Mouse (Mus musculus): ENCODE results near the gene Dct. TPM values are rescaled to one million over a fixed set of nuclear protein-coding genes. Genes with fewer than 3 reads are reported as not detected.

The Dct gene
- polyA plus RNA-seq, 1 experiment from 2014 or later: 6.0 TPM

DNA sequence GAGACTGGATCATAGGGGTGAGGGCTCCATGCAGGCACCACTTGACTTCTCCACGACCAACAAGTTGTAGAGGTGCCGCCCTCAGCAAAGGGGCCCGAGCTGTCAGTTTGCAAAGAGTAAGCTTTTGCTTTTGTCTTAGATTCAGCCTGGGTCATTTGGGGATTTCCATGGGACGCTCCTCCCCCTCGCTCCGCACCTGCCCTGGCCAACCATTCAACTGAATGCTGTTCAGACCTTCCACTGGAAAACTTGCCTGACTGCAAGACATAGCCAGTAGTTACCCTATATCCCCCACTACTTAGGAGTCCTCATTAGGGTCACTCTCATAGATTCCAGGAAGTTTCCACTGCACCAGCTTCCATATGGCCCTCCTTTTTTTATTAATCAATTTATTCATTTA is 31.8 kb upstream of the Dct start:
- Histone ChIP-seq H3K36me3 (replicated peaks; ENCODE audit: control insufficient read depth, insufficient read depth, low read depth, low read length) (no peaks in the 10 kb centered on the region), H3K4me3 (ENCODE audit: low read depth, low read length) (no peak overlapping the region), H3K27ac (replicated peaks; ENCODE audit: low read depth, low read length) (no peak overlapping the region), H3K27me3 (ENCODE audit: control insufficient read depth, insufficient read depth, low read length) (no peaks in the 10 kb centered on the region), H3K4me1 (ENCODE audit: control insufficient read depth, insufficient read depth, low read length) (no peaks in the 10 kb centered on the region), H3K9me3 (replicated peaks; ENCODE audit: control insufficient read depth, low read length) (no peaks in the 10 kb centered on the region), H3K9ac (replicated peaks; ENCODE audit: low read length) (no peak overlapping the region), H3K4me2 (ENCODE audit: low read depth, low read length) (no peak overlapping the region)
- no peak for ATAC-seq (replicated peaks; ENCODE audit: insufficient number of reproducible peaks, low FRiP score, low TSS enrichment, low read depth)
- 85% methylated on average over 6 of the region's 6 CpGs for WGBS
- no peak for DNase-seq (ENCODE audit: low spot score)

DNA sequence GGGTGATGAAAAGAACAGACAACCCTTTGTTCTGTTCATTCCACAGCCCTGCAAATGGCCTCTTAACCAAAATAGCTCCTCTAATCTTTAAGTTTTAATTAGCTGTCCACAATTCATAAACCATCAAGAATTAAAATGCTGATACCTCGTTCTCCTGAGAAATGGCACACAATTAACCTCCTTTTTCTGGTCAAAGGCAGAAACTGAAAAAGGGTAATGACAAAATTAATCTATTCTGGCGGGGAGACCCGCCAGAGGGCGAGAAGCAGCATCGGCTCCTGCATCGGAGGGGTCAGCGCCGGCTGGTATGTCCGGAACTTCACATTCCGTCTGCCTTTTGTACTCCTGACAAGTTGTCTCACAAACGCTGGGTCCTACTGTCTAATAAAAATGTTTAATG is 28.6 kb upstream of the Dct start:
- H3K9ac ChIP-seq (replicated peaks; ENCODE audit: low read length): no peak overlapping the region
- no peaks in the 10 kb centered on the region for H3K36me3 ChIP-seq (replicated peaks; ENCODE audit: control insufficient read depth, insufficient read depth, low read depth, low read length)
- no peak overlapping the region for H3K27ac ChIP-seq (replicated peaks; ENCODE audit: low read depth, low read length)
- H3K4me3 ChIP-seq (ENCODE audit: low read depth, low read length): no peak overlapping the region
- no peak for ATAC-seq (replicated peaks; ENCODE audit: insufficient number of reproducible peaks, low FRiP score, low TSS enrichment, low read depth)
- WGBS: 36% methylated on average over 11 of the region's 11 CpGs
- no peak overlapping the region for H3K4me2 ChIP-seq (ENCODE audit: low read depth, low read length)
- peak; percentile 24 for DNase-seq (ENCODE audit: low spot score)
- no peaks in the 10 kb centered on the region for H3K9me3 ChIP-seq (replicated peaks; ENCODE audit: control insufficient read depth, low read length)
- no peaks in the 10 kb centered on the region for H3K27me3 ChIP-seq (ENCODE audit: control insufficient read depth, insufficient read depth, low read length)
- no peaks in the 10 kb centered on the region for H3K4me1 ChIP-seq (ENCODE audit: control insufficient read depth, insufficient read depth, low read length)

DNA sequence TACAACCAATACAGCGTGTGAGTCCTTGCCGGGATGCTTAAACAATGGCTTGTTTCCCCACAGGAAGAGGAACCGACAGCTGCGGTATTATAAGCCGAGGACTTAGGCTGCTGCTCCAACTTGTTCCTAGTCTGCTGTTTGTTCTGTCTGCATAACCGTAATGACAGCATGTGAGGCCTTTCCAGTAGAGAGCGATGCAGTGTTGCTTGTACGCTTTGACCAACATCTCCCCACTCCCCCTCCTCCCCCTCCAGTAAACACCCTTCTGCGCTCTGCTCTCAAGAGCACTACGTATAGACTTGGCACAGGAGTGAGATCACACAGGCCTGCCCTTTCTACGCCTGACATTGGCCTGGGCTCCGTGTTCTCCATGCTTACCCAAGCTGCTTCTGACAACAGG is 18.1 kb upstream of the Dct start:
- H3K4me1 ChIP-seq (ENCODE audit: control insufficient read depth, insufficient read depth, low read length): no peaks in the 10 kb centered on the region
- DNase-seq (ENCODE audit: low spot score): no peak
- no peaks in the 10 kb centered on the region for H3K36me3 ChIP-seq (replicated peaks; ENCODE audit: control insufficient read depth, insufficient read depth, low read depth, low read length)
- WGBS: 77% methylated on average over 12 of the region's 12 CpGs
- H3K9ac ChIP-seq (replicated peaks; ENCODE audit: low read length): no peak overlapping the region
- H3K4me2 ChIP-seq (ENCODE audit: low read depth, low read length): no peak overlapping the region
- H3K27ac ChIP-seq (replicated peaks; ENCODE audit: low read depth, low read length): no peak overlapping the region
- no peaks in the 10 kb centered on the region for H3K9me3 ChIP-seq (replicated peaks; ENCODE audit: control insufficient read depth, low read length)
- no peaks in the 10 kb centered on the region for H3K27me3 ChIP-seq (ENCODE audit: control insufficient read depth, insufficient read depth, low read length)
- no peak overlapping the region for H3K4me3 ChIP-seq (ENCODE audit: low read depth, low read length)
- ATAC-seq (replicated peaks; ENCODE audit: insufficient number of reproducible peaks, low FRiP score, low TSS enrichment, low read depth): no peak

GRCm38 (mm10) chr14:118069439-118070079 is 17.5 kb upstream of the Dct start:
- Histone ChIP-seq H3K4me1 (ENCODE audit: control insufficient read depth, insufficient read depth, low read length) (no peaks in the 10 kb centered on the region), H3K27me3 (ENCODE audit: control insufficient read depth, insufficient read depth, low read length) (no peaks in the 10 kb centered on the region), H3K4me2 (ENCODE audit: low read depth, low read length) (no peak overlapping the region), H3K27ac (replicated peaks; ENCODE audit: low read depth, low read length) (no peak overlapping the region), H3K36me3 (replicated peaks; ENCODE audit: control insufficient read depth, insufficient read depth, low read depth, low read length) (no peaks in the 10 kb centered on the region), H3K9ac (replicated peaks; ENCODE audit: low read length) (no peak overlapping the region), H3K4me3 (ENCODE audit: low read depth, low read length) (no peak overlapping the region), H3K9me3 (replicated peaks; ENCODE audit: control insufficient read depth, low read length) (no peaks in the 10 kb centered on the region)
- DNase-seq (ENCODE audit: low spot score) (no peak), ATAC-seq (replicated peaks; ENCODE audit: insufficient number of reproducible peaks, low FRiP score, low TSS enrichment, low read depth) (no peak)
- 84% methylated on average over 12 of the region's 12 CpGs for WGBS

- ATAC-seq (replicated peaks; ENCODE audit: insufficient number of reproducible peaks, low FRiP score, low TSS enrichment, low read depth): no peak
- 80% methylated on average over 7 of the region's 7 CpGs for WGBS
Measured at GRCm38 (mm10) chr14:118061766-118062432, 9.9 kb upstream of the Dct start.

GRCm38 (mm10) chr14:118058581-118058886 is 6.5 kb upstream of the Dct start:
- 79% methylated on average over 4 of the region's 4 CpGs for WGBS
- Histone ChIP-seq H3K4me1 (ENCODE audit: control insufficient read depth, insufficient read depth, low read length) (no peaks in the 10 kb centered on the region), H3K27ac (replicated peaks; ENCODE audit: low read depth, low read length) (no peak overlapping the region), H3K9me3 (replicated peaks; ENCODE audit: control insufficient read depth, low read length) (no peaks in the 10 kb centered on the region), H3K4me3 (ENCODE audit: low read depth, low read length) (no peak overlapping the region), H3K27me3 (ENCODE audit: control insufficient read depth, insufficient read depth, low read length) (no peaks in the 10 kb centered on the region), H3K9ac (replicated peaks; ENCODE audit: low read length) (no peak overlapping the region), H3K4me2 (ENCODE audit: low read depth, low read length) (no peak overlapping the region), H3K36me3 (replicated peaks; ENCODE audit: control insufficient read depth, insufficient read depth, low read depth, low read length) (no peaks in the 10 kb centered on the region)
- ATAC-seq (replicated peaks; ENCODE audit: insufficient number of reproducible peaks, low FRiP score, low TSS enrichment, low read depth) (no peak), DNase-seq (ENCODE audit: low spot score) (no peak)

More at GRCm38 (mm10) chr14:118061766-118062432, 9.9 kb upstream of the Dct start:
- no peak overlapping the region for H3K9ac ChIP-seq (replicated peaks; ENCODE audit: low read length)
- H3K36me3 ChIP-seq (replicated peaks; ENCODE audit: control insufficient read depth, insufficient read depth, low read depth, low read length): no peaks in the 10 kb centered on the region
- H3K4me1 ChIP-seq (ENCODE audit: control insufficient read depth, insufficient read depth, low read length): no peaks in the 10 kb centered on the region
- no peak overlapping the region for H3K4me2 ChIP-seq (ENCODE audit: low read depth, low read length)
- H3K9me3 ChIP-seq (replicated peaks; ENCODE audit: control insufficient read depth, low read length): no peaks in the 10 kb centered on the region
- H3K4me3 ChIP-seq (ENCODE audit: low read depth, low read length): no peak overlapping the region
- no peaks in the 10 kb centered on the region for H3K27me3 ChIP-seq (ENCODE audit: control insufficient read depth, insufficient read depth, low read length)
- no peak overlapping the region for H3K27ac ChIP-seq (replicated peaks; ENCODE audit: low read depth, low read length)
- no peak for DNase-seq (ENCODE audit: low spot score)

DNA sequence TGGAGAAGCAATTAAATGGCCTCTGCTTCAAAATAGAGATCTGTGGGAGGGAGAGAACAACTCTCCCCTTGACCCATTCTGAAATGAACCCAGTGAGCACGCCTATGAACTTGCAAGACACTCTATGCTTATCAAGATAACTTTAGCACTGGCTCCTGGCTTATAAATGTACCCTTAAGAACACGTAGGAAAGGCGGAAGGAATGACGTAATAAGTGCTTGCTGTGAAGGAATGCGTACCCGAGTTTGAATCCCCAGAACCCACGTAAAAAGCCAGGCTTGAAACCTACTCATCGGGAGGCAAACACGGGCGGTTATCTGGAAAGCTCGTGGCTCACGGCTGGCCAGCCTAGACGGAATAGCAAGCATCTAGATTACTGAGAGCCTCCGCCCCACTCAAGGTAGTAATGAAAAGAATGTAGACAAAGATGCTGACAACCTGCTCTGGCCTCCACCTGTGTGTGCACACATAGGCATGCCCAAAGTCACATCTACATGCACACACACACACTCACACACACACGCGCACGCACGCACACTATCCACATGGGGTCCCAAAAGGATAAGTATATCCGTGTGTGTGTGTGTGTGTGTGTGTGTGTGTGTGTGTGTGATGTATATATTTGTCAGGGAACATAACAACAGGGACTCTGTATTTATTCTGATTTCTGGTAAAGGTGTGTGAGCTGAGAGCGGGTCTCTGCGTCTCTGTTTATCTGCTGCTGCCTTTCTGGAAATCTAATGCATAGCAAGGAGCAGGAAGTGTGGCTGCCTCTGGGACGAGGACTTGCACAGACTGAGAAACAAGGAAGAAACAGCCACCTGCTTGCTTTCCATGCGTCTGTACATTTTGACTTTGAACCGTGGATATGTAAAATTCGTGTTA is 5.9 kb upstream of the Dct start:
- no peak for DNase-seq (ENCODE audit: low spot score)
- Histone ChIP-seq H3K9ac (replicated peaks; ENCODE audit: low read length) (no peak overlapping the region), H3K4me1 (ENCODE audit: control insufficient read depth, insufficient read depth, low read length) (no peaks in the 10 kb centered on the region), H3K4me3 (ENCODE audit: low read depth, low read length) (no peak overlapping the region), H3K27ac (replicated peaks; ENCODE audit: low read depth, low read length) (no peak overlapping the region), H3K27me3 (ENCODE audit: control insufficient read depth, insufficient read depth, low read length) (no peaks in the 10 kb centered on the region), H3K9me3 (replicated peaks; ENCODE audit: control insufficient read depth, low read length) (no peaks in the 10 kb centered on the region), H3K36me3 (replicated peaks; ENCODE audit: control insufficient read depth, insufficient read depth, low read depth, low read length) (no peaks in the 10 kb centered on the region), H3K4me2 (ENCODE audit: low read depth, low read length) (no peak overlapping the region)
- 89% methylated on average over 25 of the region's 25 CpGs for WGBS
- ATAC-seq (replicated peaks; ENCODE audit: insufficient number of reproducible peaks, low FRiP score, low TSS enrichment, low read depth): no peak

GRCm38 (mm10) chr14:118052770-118053169 is 726 bp upstream of the Dct start:
- Histone ChIP-seq H3K27ac (replicated peaks; ENCODE audit: low read depth, low read length) (no peak overlapping the region), H3K36me3 (replicated peaks; ENCODE audit: control insufficient read depth, insufficient read depth, low read depth, low read length) (no peaks in the 10 kb centered on the region), H3K9me3 (replicated peaks; ENCODE audit: control insufficient read depth, low read length) (no peaks in the 10 kb centered on the region), H3K4me3 (ENCODE audit: low read depth, low read length) (no peak overlapping the region), H3K4me2 (ENCODE audit: low read depth, low read length) (no peak overlapping the region), H3K4me1 (ENCODE audit: control insufficient read depth, insufficient read depth, low read length) (no peaks in the 10 kb centered on the region), H3K9ac (replicated peaks; ENCODE audit: low read length) (no peak overlapping the region), H3K27me3 (ENCODE audit: control insufficient read depth, insufficient read depth, low read length) (no peaks in the 10 kb centered on the region)
- 73% methylated on average over 11 of the region's 11 CpGs for WGBS
- no peak; the same call in 1 of the 2 replicates for ATAC-seq (replicated peaks; ENCODE audit: insufficient number of reproducible peaks, low FRiP score, low TSS enrichment, low read depth)
- DNase-seq (ENCODE audit: low spot score): no peak

Data from embryonic facial prominence, embryonic 11.5 days (tissue).